Mouse (Mus musculus) heart, postnatal 10 days (tissue): ENCODE data around the gene Tsx. TPM values are rescaled to one million over a fixed set of nuclear protein-coding genes. Genes with fewer than 3 reads are reported as not detected.
"Not testable (repeated sequence)": the region's sequence is repeated elsewhere in the genome, so short reads cannot be mapped to it uniquely, and the experiment has no call there.

Experiments used
- DNase-seq, 2 experiments: peaks; one replicate each; pipeline ENCODE4 v3.0.0; 2021
- intact Hi-C: fragments of 180-260 bp; cut with DNase I; formaldehyde crosslinking; loops from one replicate; pipeline ENCODE4 v1.15.1; 2025
- total RNA-seq, 2 experiments: library from RNA; stranded (reverse); gene quantifications; 2 replicates each; pipeline ENCODE4 v1.2.3; 2021

Tsx gene
- not detected for total RNA-seq

DNA sequence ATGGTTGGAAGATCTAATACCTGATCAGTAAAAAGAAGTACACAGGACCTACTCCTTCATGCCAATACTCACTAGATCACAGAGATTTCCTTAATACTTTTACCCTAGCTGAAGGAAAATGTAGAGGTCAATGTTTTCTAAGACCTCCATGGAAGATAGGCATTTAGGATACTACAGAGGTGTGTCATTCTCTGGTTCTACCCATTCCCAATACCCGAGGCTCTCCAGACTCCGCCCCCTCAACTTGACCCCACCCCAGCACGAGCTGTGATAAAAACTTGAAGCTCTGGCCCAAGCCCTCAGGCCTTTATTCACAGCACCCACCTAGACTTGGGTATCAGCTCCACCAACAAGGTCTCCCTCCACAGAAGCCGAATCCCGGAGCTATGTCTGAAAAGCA is at the start of gene Tsx:
TSS of gene Tsx (plus strand) at position 301 of the 400 bp plus-strand sequence.
- intact Hi-C loops = no loop called here
- no peak for DNase-seq

- intact Hi-C loops = no loop called here
- DNase-seq = peak; percentile 1 to 7
Observed at GRCm38 (mm10) chrX:103366201-103366600, 48.1 kb upstream of the Tsx start.

DNA sequence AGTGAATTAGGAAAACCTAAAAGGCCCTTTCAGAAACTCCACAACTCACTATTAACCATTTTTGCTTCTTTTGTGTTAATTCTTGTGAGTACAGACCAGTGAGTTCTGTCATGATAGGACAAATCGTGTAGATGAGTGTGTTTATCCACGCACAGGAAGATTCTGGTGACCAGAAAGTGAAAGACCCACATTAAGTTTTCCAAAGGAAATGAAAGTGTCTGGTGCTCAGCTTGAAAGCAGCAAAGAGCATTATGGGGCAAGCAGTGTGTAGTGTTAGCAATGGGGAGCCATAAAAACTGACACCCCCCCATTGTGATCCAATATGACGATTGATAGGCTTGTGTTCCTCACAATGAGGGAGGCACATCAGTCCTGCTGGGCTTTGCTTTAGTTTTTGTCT is 45.6 kb upstream of the Tsx start:
- intact Hi-C loops = no loop called here
- no peak for DNase-seq

DNA sequence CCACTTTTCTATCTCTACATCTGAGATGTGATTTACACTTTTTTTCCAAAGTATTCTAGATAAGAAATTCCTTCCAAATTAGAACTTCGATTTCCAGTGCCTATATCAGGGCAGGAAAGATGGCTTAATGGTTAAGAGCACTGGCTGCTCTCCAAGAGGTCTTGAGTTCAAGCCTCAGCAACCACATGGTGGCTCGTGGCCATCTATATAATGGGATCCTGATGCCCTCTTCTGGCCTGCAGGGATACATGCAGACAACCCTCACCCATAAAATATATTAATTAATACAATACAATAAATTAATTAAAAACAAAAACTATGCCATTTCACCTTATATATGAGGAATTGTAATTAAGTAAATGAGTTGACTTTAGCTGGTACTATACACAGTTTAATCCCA is 43.0 kb upstream of the Tsx start:
- intact Hi-C loops = loop anchor here (2.0 to 5.0 kb wide), 2 partner anchors 71 to 112 kb away; no protein-coding TSS in a partner anchor
- no peak for DNase-seq

- intact Hi-C loops = loop anchor here (2.0 to 5.0 kb wide), 2 partner anchors 71 to 113 kb away; no protein-coding TSS in a partner anchor
- DNase-seq = peak in 1 of 2 experiments; percentile 16
Observed at GRCm38 (mm10) chrX:103371627-103372026, 42.6 kb upstream of the Tsx start.

DNA sequence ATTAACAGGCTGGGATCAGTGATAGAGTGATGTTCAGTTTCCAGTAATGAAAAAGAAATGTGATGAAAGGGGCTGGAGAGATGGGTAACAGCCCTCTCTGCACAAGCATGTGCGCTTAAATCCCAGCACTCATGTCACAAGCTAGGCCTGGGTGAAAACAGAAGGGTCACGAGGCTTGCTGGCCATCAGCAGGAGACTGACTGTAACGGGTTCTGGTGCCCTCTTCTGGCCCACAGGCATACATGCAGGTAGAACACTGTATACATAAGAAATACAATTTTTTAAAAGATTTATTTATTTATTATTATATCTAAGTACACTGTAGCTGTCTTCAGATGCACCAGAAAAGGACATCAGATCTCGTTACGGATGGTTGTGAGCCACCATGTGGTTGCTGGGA is 40.0 kb upstream of the Tsx start:
- intact Hi-C loops = loop anchor here (5.0 kb wide), 1 partner anchor 68 kb away; no protein-coding TSS in a partner anchor

DNA sequence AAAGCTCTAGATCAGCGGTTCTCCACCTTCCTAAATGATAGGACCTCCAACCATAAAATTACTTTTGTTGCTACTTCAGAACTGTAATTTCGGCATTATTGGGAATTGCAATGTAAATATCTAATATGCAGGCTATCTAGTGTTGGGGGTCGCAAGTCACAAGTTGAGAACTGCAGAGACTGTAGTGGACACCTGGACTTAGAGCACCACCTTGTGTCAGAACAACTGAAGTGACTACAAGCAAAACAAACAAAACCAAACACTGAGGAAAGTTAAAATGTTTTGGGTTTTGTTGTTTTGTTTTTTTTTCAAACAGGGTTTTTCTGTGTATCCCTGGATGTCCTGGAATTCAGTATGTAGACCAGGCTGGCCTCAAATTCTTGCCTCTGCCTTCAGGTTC is 29.7 kb upstream of the Tsx start:
- DNase-seq = peak in 1 of 2 experiments; percentile 1
- intact Hi-C loops = no loop called here

More for the DNA sequence above, 40.0 kb upstream of the Tsx start:
- DNase-seq = peak in 1 of 2 experiments; percentile 17

DNA sequence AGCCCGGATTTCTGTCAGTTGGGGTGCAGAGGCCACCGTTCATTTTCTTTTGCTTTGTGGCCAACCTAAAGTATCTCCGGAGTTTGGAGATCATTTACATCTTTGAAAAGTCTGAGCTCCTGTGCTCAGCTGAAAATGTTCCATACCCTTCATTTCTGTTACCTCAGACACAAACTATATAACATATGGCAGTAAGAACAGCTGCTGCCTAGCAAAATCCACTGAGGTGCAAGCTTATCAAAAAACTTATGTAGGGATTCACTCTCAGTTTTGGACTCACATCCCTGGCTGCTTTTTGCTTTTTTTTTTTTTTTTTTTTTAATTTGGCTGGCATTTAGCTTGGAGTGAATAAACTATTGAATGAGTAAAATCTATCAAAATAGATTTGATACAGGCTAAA is 26.1 kb upstream of the Tsx start:
- DNase-seq = no peak
- intact Hi-C loops = no loop called here

DNA sequence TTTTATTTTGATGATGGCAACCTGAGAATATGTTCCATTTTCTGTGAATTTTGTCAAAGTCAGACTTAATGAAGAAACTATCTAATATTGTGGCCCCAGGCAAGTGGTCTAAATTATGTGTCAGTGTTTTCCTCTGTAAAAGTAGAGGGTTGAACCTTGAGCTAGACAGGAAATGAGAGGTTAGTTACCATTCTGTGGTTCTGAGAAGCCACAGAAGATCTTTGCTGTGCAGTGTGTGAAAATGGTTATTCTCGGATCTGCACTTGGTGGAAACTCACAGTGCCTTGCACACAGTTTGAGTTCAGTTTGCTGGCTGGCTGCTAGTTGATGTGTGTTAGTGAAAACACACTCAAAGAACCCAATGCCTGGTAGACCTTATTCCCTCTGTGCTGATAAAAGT is 20.4 kb upstream of the Tsx start:
- intact Hi-C loops = no loop called here
- DNase-seq = no peak

DNA sequence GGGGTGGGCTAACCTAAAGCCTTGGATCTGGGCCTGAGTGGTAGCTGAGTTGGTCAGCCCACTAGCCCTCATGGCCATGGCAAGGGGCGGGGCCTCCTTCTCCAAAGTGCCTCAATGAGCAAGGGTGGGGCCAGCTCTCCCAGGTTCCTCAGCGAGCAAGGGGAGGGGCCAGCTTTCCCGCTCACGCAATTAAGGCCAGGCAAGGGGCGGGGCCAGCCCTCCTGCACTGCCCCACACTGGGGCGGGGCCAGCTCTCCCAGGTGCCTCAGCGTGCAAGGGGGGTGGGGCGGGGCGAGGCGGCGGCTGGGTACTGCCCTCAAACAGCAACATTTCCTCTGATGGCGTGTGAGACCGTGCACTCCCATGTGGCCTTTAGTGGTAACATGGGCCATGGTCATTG is 9.2 kb upstream of the Tsx start:
- DNase-seq = no peak
- intact Hi-C loops = no loop called here

- intact Hi-C loops = no loop called here
- no peak for DNase-seq
Observed at GRCm38 (mm10) chrX:103421710-103422109, 7.4 kb downstream of the Tsx start, which contains the start of gene Gm26992. TSS of gene Gm26992 (plus strand) at chrX:103422010.

DNA sequence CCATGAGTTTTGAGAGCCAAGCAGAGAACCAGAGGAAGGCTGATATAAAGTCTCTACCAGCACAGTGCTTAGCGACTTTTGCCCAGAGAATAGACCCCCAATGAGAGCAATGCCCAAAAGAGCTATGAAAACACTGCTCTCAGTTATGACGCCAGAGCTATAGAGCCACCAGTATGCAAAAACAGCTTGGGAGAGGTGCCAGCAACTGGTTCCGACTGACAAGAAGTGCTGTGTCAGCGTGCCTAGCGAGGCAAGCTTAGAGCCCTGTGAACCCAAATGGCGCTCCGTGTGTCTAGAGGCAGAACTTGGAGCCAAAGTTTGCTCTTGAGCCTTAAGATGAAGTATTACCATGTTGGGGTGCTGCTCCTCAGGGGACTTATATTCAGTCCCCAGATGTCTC is 13.4 kb downstream of the Tsx start:
- intact Hi-C loops = no loop called here

DNA sequence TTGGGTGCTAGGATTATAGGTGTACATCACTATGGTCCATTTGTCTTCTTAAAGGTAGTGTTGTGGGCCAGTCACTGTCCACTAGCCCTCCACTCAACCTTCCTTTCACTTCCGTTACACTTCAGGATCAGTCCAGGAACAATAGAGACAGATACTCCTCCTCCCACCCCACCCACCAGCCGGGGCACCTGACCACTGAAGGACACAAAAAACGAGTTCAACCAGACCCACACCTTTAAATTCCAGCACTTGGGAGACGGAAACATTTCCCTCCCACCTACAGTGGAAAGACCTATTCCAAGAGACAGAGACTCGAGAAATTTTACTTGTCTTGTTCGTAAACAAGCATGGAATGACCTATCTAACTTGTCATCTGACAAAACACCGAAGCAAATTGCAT is 18.0 kb downstream of the Tsx start:
- intact Hi-C loops = no loop called here
- no peak for DNase-seq

More for the DNA sequence above, 13.4 kb downstream of the Tsx start:
- DNase-seq = no peak

DNA sequence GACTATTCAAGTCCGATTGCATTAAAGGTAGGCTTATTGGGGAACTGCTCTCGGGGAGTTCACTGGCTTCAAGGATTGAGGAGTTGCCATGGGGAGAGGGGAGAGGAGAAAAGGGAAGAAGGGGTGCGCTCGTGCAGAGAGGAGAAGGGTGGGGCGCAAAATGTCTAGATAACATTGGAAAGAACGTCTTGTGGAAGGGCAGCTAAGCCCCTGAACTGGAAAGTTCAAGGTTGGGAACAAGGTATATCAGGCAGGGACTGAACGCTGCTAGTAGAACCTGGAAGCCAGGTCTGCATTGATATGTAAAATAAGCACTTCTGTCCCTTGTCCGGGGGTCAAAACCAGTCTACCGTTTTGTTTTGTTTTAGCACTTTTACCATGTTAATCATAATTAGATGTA is 23.8 kb downstream of the Tsx start:
- intact Hi-C loops = no loop called here
- no peak for DNase-seq

- intact Hi-C loops = loop anchor here (2.0 to 5.0 kb wide), 4 partner anchors 69 to 754 kb away; partner anchors contain the start of gene Gm3880
Observed at GRCm38 (mm10) chrX:103440803-103441202, 26.5 kb downstream of the Tsx start.

DNA sequence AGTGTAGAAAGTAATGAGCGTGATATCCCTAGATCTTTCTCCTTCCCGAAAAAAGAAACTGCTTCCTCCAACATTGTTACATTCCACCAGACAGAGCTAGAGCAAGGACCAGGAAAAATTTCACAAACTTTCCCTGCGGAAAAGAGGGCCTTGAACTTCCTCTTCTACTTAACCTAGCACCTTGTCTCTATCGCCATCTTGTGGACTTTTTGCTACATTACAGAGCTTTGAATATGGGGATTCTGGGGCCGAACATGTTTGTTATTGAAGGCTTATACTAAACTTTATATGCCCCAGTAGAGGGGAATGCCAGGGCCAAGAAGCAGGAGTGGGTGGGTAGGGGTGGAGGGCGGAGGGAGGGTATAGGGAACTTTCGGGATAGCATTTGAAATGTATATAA is 29.5 kb downstream of the Tsx start:
- DNase-seq = peak; percentile 37 to 38
- intact Hi-C loops = loop anchor here (5.0 kb wide), 3 partner anchors 71 to 756 kb away; partner anchors contain the start of gene Gm3880

More at GRCm38 (mm10) chrX:103440803-103441202, 26.5 kb downstream of the Tsx start:
- peak; percentile 27 to 39 for DNase-seq

DNA sequence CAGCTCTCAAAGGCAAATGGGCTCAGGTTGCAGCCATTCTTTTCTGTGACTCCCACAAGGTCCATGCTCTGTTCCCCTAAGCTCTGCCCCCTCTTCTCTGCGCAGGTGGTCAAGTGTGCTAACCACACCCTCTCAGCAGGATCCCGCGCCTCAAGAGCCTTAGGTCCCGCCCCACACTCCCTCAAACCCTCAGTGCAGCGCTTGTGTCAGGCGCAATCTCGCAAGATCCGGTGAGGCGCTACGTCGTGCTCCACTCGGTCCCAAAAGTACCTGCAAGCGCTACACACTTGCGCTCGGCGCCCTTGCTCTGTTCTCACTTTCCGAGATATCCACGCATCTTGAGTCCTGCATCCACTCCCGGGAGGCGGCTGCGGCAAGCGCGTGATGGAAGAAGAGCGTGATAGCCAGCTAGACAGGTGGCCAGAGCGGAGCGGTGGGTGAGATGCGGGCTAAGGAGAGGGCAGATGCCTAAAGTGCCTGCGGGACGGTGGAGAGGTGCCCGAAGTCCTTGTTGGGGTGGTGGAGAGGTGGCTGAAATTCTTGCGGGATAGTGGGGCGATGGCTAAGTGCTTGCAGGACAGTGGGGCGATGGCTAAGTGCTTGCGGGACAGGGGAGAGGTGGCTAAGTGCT is 33.4 kb downstream of the Tsx start:
- intact Hi-C loops = no loop called here
- DNase-seq = peak; percentile 18 to 35

GRCm38 (mm10) chrX:103448429-103448828 is 34.2 kb downstream of the Tsx start:
- intact Hi-C loops, DNase-seq: not testable (repeated sequence)

GRCm38 (mm10) chrX:103448943-103449722 is 34.9 kb downstream of the Tsx start:
- intact Hi-C loops, DNase-seq: not testable (repeated sequence)

- no peak for DNase-seq
- intact Hi-C loops = no loop called here
Observed at GRCm38 (mm10) chrX:103452815-103453214, 38.5 kb downstream of the Tsx start.

DNA sequence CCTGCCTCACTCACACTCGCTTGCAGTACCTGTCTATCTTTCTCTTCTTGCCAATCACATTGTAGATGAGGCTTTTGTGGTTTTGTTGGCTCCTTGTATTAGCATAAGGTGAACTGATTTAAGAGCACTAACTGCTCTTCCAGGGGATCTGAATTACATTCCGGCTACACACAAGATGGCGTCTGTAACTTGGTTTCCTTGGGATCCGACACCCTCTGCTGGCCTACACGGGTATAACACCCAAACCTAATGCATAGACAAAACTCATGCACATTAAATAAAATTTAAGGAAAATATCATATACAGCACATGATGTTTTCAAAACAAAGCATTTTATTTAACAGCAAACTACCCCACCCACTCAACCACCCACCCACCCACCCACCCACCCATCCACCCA is 45.8 kb downstream of the Tsx start:
- intact Hi-C loops = no loop called here
- DNase-seq = no peak

DNA sequence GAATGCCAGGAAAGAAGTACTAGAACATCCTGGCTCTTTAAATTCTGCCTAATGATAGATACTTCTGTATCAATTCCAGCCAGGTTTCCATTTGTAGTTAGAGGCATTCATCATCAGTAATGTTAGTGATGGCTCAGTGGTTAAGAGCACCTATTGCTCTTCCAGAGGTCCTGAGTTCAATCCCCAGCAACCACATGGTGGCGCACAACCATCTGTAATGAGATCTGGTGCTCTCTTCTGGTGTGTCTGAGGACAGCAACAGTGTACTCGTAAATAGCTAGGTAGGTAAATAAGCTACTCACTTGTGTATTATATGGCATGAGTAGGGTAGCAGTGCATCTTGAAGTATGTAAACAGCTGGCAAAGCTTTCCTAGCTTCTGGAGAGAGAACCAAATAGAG is 54.7 kb downstream of the Tsx start:
- intact Hi-C loops = no loop called here
- DNase-seq = no peak
